Mouse (Mus musculus) heart, postnatal 36 days (tissue): ENCODE measurements around the gene Itsn2. TPM values are rescaled to one million over a fixed set of nuclear protein-coding genes. Genes with fewer than 3 reads are reported as not detected.
"Not testable (repeated sequence)": the region's sequence is repeated elsewhere in the genome, so short reads cannot be mapped to it uniquely, and the experiment has no call there.

Source experiments
- DNase-seq, 2 experiments: peaks; one replicate each; pipeline ENCODE4 v3.0.0; 2021 to 2022
- intact Hi-C: fragments of 180-260 bp; cut with DNase I; formaldehyde crosslinking; loops from one replicate; pipeline ENCODE4 v1.15.1; 2025
- total RNA-seq, 2 experiments: library from RNA; stranded (reverse); gene quantifications; 2 replicates each; pipeline ENCODE4 v1.2.3; 2021

Itsn2 gene
- total RNA-seq, 2 experiments from 2014 or later, result 35.4 to 43.5 TPM

- intact Hi-C loops, result not testable (repeated sequence)
These were observed 113.2 kb downstream of the Itsn2 start for GRCm38 (mm10) chr12:4705626-4706025.

GRCm38 (mm10) chr12:4706175-4706574 lies 113.7 kb downstream of the Itsn2 start:
- DNase-seq, result no peak
- intact Hi-C loops, result no loop called here

More at GRCm38 (mm10) chr12:4705626-4706025, 113.2 kb downstream of the Itsn2 start:
- not testable (repeated sequence) for DNase-seq

GRCm38 (mm10) chr12:4706901-4707300 lies 114.5 kb downstream of the Itsn2 start:
- intact Hi-C loops, result no loop called here

GRCm38 (mm10) chr12:4707488-4708017 lies 115.1 kb downstream of the Itsn2 start:
- DNase-seq, result no peak
- intact Hi-C loops, result no loop called here

More at GRCm38 (mm10) chr12:4706901-4707300, 114.5 kb downstream of the Itsn2 start:
- no peak for DNase-seq

GRCm38 (mm10) chr12:4708296-4708695 lies 115.9 kb downstream of the Itsn2 start:
- intact Hi-C loops, result no loop called here
- DNase-seq, result no peak

GRCm38 (mm10) chr12:4708881-4709604 lies 116.6 kb downstream of the Itsn2 start:
- intact Hi-C loops, result no loop called here

GRCm38 (mm10) chr12:4709926-4710325 lies 117.5 kb downstream of the Itsn2 start:
- no peak for DNase-seq
- intact Hi-C loops, result no loop called here

More at GRCm38 (mm10) chr12:4708881-4709604, 116.6 kb downstream of the Itsn2 start:
- DNase-seq, result no peak

- DNase-seq, result no peak
- intact Hi-C loops, result no loop called here
These were observed 120.9 kb downstream of the Itsn2 start for GRCm38 (mm10) chr12:4713361-4713760.

- intact Hi-C loops, result no loop called here
- DNase-seq, result no peak
These were observed 123.2 kb downstream of the Itsn2 start for GRCm38 (mm10) chr12:4715606-4716005.

GRCm38 (mm10) chr12:4717417-4717816 lies 125.0 kb downstream of the Itsn2 start:
- no peak for DNase-seq
- intact Hi-C loops, result no loop called here

GRCm38 (mm10) chr12:4719066-4719761 lies 126.8 kb downstream of the Itsn2 start:
- DNase-seq, result no peak
- intact Hi-C loops, result no loop called here

- no peak for DNase-seq
- intact Hi-C loops, result no loop called here
These were observed 127.6 kb downstream of the Itsn2 start for GRCm38 (mm10) chr12:4719762-4720754.

- DNase-seq, result no peak
- intact Hi-C loops, result no loop called here
These were observed 136.7 kb downstream of the Itsn2 start for GRCm38 (mm10) chr12:4729165-4729564.

GRCm38 (mm10) chr12:4731629-4732028 lies 139.2 kb downstream of the Itsn2 start:
- intact Hi-C loops, result no loop called here
- no peak for DNase-seq

- DNase-seq, result no peak
- intact Hi-C loops, result no loop called here
These were observed 139.9 kb downstream of the Itsn2 start for GRCm38 (mm10) chr12:4732332-4732731.

GRCm38 (mm10) chr12:4738031-4738576 lies 145.7 kb downstream of the Itsn2 start, which contains the start of gene Fam228a:
Gene Fam228a (minus strand): TSS chr12:4738430.
- DNase-seq, result no peak
- intact Hi-C loops, result no loop called here

GRCm38 (mm10) chr12:4740823-4741222 lies 148.4 kb downstream of the Itsn2 start:
- intact Hi-C loops, result no loop called here
- DNase-seq, result no peak

- intact Hi-C loops, result no loop called here
- DNase-seq, result no peak
These were observed 149.7 kb downstream of the Itsn2 start for GRCm38 (mm10) chr12:4742183-4742582.

- intact Hi-C loops, result no loop called here
- DNase-seq, result peak; percentile 18 to 20
These were observed 152.0 kb downstream of the Itsn2 start for GRCm38 (mm10) chr12:4744486-4744885.

- intact Hi-C loops, DNase-seq: not testable (repeated sequence)
These were observed 162.0 kb downstream of the Itsn2 start for GRCm38 (mm10) chr12:4754451-4754850.
